ENCODE assay signal across 21 mouse cellular contexts in genomic region chr10:118780831-118781569, GRCm38 (mm10).
DNase-seq lines count a peak whose midpoint lies in the region; ATAC-seq and TF ChIP-seq lines count a peak whose summit lies in the region.
"Had no signal": no experiment of that assay in that cellular context is flagged by ENCODE, and none has a peak within 500 bp of the region (broad histone marks: within the 10 kb centered on the region; RNA-seq: fewer than 3 reads in every experiment).

No protein-coding gene starts in this region.

- peak; percentile 81 for DNase-seq in heart, adult 11 months
- no peak for DNase-seq in heart, adult 18-20 months
- no peak for DNase-seq in layer of hippocampus, adult 2 months (ENCODE audit: low spot score in 2 of 2)
- no peak for DNase-seq in layer of hippocampus, adult 11-12 months (ENCODE audit: low spot score)
- no peak for DNase-seq in neural tube, embryonic 10.5 days (ENCODE audit: extremely low spot score, low spot score)
- no peak for DNase-seq in stomach, postnatal 0 days (ENCODE audit: low spot score)
- no peak for DNase-seq in kidney, adult 9 months
- DNase-seq: adrenal gland, postnatal 36 days; cerebellum, adult 11-12 months; cerebellum, postnatal 14 days; gastrocnemius, postnatal 25 days; heart, postnatal 36 days; kidney, postnatal 4 days; thymus, postnatal 14 days had no signal

- no peaks in the 10 kb centered on the region for H3K27me3 ChIP-seq in neural tube, embryonic 15.5 days (replicated peaks)
- H3K27me3 ChIP-seq in stomach, postnatal 0 days (ENCODE audit: control insufficient read depth, insufficient read depth, low read length): no peaks in the 10 kb centered on the region
- H3K27me3 ChIP-seq: CH12.LX; forebrain, embryonic 12.5 days; heart, embryonic 12.5 days; limb, embryonic 13.5 days had no signal

- H3K36me3 ChIP-seq in neural tube, embryonic 15.5 days: no peaks in the 10 kb centered on the region
- no peaks in the 10 kb centered on the region for H3K36me3 ChIP-seq in stomach, postnatal 0 days (ENCODE audit: control insufficient read depth, insufficient read depth, low read length)
- H3K36me3 ChIP-seq: embryonic facial prominence, embryonic 10.5 days; forebrain, embryonic 12.5 days; heart, embryonic 12.5 days; limb, embryonic 13.5 days had no signal

- 86% methylated on average over 10 of the region's 10 CpGs for WGBS in neural tube, embryonic 15.5 days
- 83% methylated on average over 10 of the region's 10 CpGs for WGBS in stomach, postnatal 0 days

- H3K27ac ChIP-seq in layer of hippocampus, adult 2 months: no peak overlapping the region
- no peak overlapping the region for H3K27ac ChIP-seq in neural tube, embryonic 15.5 days (replicated peaks)
- H3K27ac ChIP-seq in stomach, postnatal 0 days (replicated peaks): no peak overlapping the region
- H3K27ac ChIP-seq: embryonic facial prominence, embryonic 10.5 days; forebrain, embryonic 12.5 days; limb, embryonic 13.5 days; liver, embryonic 14.5 days had no signal

- H3K9ac ChIP-seq in neural tube, embryonic 15.5 days (replicated peaks): no peak overlapping the region
- no peak overlapping the region for H3K9ac ChIP-seq in stomach, postnatal 0 days (ENCODE audit: low read length)
- H3K9ac ChIP-seq: forebrain, embryonic 12.5 days; heart, embryonic 12.5 days; limb, embryonic 13.5 days; liver, embryonic 14.5 days had no signal

- H3K4me2 ChIP-seq in neural tube, embryonic 15.5 days: no peak overlapping the region
- H3K4me2 ChIP-seq in stomach, postnatal 0 days (replicated peaks; ENCODE audit: low read depth): no peak overlapping the region
- H3K4me2 ChIP-seq: forebrain, embryonic 12.5 days; heart, embryonic 12.5 days; limb, embryonic 13.5 days had no signal

- TF ChIP-seq EP300 in stomach, postnatal 0 days (optimal IDR thresholded peaks at IDR 0.05): no peak

- H3K9me3 ChIP-seq in neural tube, embryonic 15.5 days (replicated peaks): no peaks in the 10 kb centered on the region
- H3K9me3 ChIP-seq in stomach, postnatal 0 days (ENCODE audit: control insufficient read depth, low read length): no peaks in the 10 kb centered on the region
- H3K9me3 ChIP-seq: embryonic facial prominence, embryonic 10.5 days; forebrain, embryonic 12.5 days; heart, embryonic 12.5 days; limb, embryonic 13.5 days had no signal

- peak; percentile 59; the same call in 1 of the 2 replicates for ATAC-seq in neural tube, embryonic 15.5 days (ENCODE audit: low FRiP score)
- ATAC-seq in stomach, postnatal 0 days (ENCODE audit: low FRiP score, low TSS enrichment): no peak

- H3K4me3 ChIP-seq in layer of hippocampus, adult 2 months: no peak overlapping the region
- no peak overlapping the region for H3K4me3 ChIP-seq in neural tube, embryonic 15.5 days (replicated peaks)
- no peak overlapping the region for H3K4me3 ChIP-seq in stomach, postnatal 0 days (ENCODE audit: low read depth, low read length)
- H3K4me3 ChIP-seq: embryonic facial prominence, embryonic 10.5 days; forebrain, embryonic 12.5 days; heart, embryonic 12.5 days; limb, embryonic 13.5 days had no signal

- H3K4me1 ChIP-seq in neural tube, embryonic 15.5 days: peaks cover 12% of the 10 kb centered on the region; the same call in 1 of the 2 replicates
- no peaks in the 10 kb centered on the region for H3K4me1 ChIP-seq in stomach, postnatal 0 days (replicated peaks; ENCODE audit: control insufficient read depth, insufficient read depth)
- H3K4me1 ChIP-seq: forebrain, embryonic 12.5 days had no signal

- peak; percentile 56 for TF ChIP-seq CTCF in layer of hippocampus, adult 2 months (conservative IDR thresholded peaks at IDR 0.05)
- peak; percentile 33; the same call in 1 of the 2 replicates for TF ChIP-seq CTCF in stomach, postnatal 0 days (IDR thresholded peaks at IDR 0.05; ENCODE audit: low read depth)
